Mouse (Mus musculus) liver, embryonic 14.5 days (tissue): Measurements from ENCODE around the gene Entpd5.

Experiments used
- CTCF ChIP-seq: IDR thresholded peaks from 2 replicates; pipeline ENCODE4 v1.5.1; 2016; ENCODE audit warnings: antibody characterized with exemption, low read depth, control low read depth
- EP300 ChIP-seq: IDR thresholded peaks from 2 replicates; pipeline ENCODE4 v1.6.1; 2016; ENCODE audit warnings: antibody characterized with exemption, low read depth

DNA sequence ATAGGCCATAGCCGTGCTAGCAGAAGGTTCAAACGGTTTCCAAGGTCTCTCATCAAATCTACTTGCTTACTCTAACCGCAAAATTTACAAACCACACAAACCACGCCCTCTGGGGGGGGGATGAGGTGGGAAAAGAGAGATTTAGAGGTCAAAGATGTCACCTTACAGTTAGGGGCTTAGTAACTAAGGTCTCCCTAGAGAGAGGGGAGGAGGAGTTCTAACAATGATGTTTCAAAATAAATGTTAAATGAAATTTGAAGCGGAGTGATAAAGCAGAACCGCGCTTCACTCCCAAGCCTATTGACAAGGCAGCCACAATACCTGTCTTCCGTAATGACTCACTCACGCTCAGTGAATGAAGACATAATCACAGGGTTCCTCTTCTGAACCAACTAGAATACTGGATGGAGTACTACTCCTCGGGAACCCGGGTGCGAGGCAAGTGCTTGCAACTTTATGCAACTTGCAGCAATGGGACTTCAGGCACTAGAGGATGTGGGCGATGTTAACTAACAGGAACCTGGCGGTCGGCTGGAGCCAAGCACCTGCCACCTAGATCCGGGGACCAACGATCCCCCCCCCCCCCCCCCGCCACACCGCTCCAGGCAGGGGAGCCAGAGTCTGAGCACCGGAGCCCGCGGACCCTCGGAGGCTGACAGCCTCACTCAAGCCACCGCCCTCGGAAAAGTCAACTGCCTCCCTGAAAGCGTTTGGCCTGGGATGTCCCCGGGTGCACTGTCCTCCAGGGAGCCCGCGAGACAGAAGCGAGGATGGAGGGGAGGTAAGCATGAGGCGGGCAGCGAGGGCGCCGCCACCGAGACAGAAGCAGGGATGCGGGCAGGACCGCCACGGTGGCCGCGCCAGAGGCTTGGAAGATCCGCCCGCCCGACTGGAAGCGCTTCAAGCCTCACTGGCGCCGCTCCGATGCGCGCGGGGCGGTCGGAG, 683 bp downstream of the Entpd5 start:
- TF ChIP-seq CTCF (no peak), EP300 (no peak)
